Mouse (Mus musculus) layer of hippocampus, adult 18-20 months (tissue): Measurements from ENCODE around the gene Naxe. TPM values are rescaled to one million over a fixed set of nuclear protein-coding genes. Genes with fewer than 3 reads are reported as not detected.
A peak's percentile ranks its signal among the peaks of the same experiment; 100 is the strongest.

Experiments
- DNase-seq, 2 experiments: peaks; one replicate each; pipeline ENCODE4 v3.0.0; 2022; ENCODE audit warnings: low spot score in 2 of 2
- total RNA-seq, 2 experiments: library from RNA; stranded (reverse); gene quantifications; 2 replicates each; pipeline ENCODE4 v1.2.3; 2021

Gene Naxe
- total RNA-seq, 2 experiments from 2014 or later: 81.9 to 82.9 TPM

DNA sequence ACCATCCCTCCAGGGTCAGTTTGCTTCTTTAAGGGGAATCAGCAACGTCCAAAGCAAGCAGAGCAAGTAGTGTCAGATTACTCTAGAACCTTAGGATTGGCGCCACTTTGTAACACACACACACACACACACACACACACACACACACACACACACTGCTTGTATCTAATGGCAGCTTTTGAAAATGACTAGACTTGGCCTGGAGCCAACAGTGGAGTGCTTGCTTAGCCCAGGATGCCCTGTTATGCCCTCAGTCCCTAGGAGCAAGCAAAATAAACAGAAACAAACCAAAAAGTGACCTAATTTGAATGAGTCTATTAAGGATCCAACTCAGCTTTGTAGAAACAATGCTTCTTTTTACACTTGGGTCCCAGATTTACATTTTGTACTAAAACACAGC lies 10.1 kb upstream of the Naxe start:
- no peak for DNase-seq

DNA sequence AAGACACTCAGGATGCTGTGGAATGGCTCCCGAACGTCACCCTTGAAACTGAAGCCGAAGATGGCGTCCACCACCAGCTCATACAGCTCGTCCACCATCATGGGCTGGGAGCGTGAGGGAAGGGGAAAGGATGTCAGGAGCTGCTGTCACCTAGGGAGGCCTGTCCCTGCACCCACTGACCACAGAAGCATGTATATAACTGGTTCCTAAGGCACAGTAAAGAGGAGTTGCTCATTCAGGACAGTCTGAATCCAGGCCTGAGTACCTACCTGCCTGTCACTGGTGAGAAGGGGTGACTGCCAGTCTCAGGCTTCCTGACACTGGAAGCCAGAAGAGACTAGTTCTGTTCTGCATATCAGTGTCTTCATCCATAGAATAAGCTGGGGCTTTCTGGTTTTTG lies 1.3 kb downstream of the Naxe start:
- DNase-seq: no peak

DNA sequence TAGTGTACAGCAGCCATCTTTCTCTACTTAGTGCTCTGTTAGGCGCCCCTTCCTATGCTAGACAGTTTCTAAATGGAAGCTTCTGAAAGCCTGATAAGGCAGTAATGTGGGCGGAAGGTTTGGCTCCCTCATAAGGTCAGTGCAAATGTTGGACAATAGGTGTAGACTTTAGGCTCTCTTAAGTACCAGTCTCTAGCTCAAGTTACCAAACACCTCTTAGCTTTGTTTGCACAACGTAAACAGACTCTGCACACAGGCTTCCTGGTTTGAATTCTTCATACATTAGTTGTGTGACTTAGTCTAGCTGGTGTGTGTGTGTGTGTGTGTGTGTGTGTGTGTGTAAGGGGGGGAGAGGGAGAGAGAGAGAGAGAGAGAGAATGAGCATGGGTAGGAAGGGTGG lies 8.8 kb downstream of the Naxe start:
- DNase-seq: no peak

DNA sequence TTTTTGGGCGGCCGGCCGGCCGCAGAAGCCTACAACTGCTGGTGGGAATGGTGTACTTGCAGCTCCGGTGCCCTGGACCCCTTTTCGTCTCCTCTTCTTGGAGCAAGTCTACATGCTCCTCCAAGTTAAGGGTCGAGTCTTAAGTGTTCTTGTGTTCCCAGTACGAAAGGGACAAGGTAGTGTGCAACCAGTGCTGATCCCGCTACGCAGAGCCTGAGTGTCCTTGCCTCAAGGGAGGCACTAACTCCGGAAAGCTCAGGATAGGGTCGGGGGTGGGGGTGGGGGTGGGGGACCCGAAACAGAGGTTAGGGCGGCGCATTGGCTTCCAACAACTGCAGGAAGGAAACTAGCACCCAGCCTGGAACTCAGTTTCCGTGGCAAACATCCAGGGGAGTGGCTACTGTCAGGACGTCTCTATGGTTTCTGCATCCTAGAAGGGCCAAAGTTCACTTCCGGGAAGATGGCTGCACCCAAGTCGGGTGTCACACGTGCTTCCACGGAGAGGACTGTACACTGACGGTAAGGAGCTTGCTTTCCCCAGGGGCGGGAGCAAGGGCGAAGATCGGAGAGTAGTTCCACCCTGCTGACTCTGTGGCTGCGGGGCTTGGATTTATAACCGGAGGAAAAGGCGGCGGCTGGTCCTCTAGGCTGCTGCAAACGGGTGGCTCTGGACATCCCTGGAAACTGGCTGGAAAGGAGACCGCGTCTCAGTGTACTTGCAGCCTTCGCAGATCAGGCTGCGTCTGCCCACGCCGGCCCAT lies 15.5 kb downstream of the Naxe start, which contains the start of gene Gpatch4:
Gpatch4 (plus strand) TSS at position 448 of the 761 bp plus-strand sequence.
- peak; percentile 74 to 96 for DNase-seq

DNA sequence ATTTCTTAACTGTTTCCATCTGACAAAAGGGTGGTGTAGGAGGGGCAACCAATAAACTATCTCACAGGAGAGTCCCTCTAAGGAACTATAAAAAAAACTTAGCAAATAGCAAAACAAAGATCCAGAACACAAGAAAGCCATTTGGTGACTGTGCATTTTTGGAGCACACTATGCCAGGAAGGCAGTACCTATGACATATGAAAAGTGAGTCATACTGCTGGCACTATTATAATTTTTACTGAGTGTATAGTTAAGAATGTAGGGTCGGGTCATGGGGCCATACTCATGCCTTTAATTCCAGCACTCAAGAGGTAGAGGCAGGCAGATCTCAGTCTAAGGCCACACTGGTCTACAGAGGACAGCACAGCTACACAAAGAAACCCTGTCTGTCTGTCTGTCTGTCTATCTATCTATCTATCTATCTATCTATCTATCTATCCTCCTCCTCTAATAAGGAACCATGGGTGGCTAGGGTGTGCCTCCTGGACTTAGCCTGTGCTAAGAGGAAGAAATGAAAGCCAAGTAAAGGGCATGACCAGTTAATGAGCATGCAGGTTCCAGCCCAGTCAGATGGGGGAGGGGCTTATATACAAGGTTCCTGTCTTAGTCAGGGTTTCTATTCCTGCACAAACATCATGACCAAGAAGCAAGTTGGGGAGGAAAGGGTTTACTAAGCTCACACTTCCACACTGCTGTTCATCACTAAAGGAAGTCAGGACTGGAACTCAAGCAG lies 22.6 kb downstream of the Naxe start:
- no peak for DNase-seq

DNA sequence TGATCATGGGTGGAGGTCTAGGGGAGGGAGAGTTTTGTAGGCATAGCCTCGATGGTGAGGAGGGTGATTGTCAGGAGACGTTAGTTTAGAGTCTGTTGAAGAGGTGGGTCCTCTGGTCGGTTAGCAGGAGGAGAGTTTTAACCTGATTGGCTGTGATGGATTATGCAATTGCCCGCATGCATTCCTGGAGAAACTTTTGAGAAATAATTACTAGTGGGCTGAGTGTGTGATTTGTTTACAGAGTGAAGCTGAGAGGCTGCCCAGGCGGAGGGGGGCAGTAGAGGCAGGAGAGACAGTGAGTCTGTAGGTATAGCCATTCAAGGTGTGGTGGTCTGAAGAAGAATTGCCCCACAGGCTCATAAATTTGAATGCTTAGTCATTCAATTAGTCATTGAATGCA lies 24.8 kb downstream of the Naxe start:
- DNase-seq: no peak

DNA sequence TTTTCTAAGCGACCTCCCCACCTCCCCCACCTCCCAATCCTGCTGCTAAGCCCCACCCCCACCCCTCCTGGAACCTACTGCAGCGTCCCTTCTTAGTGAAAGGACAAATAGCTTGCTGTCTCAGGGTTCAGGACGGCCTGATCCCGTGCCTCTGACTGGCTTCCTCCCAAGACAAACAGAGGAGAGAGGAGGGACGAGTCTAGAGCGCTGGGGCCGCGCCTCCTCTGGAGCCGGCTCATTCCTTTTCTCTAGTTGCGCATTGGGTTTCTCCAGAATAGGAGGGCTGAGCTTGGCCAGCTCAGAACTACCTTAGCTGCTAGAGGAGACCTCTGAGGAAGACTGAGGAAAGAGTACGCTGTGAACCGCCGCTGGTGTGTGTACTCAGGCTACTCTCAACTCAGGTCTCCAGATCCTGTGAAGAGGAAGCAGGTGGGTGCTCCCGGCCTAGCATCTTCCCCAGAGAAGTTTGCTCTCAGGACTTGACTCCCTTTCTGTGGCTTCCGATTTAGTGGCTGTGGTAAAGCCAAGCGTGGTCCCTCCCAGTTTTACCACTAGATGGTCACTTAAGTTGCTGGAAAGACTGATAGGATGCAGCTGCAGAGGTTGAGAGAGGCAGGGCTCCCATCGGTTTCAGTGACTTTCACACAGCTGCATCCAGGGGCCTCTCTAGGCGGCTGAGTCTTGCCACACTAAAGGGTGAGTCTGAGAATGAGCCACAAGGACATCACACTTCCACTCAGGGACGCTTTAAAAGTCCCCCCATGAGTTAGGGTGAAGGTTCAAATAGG lies 27.5 kb downstream of the Naxe start:
- DNase-seq: peak; percentile 22 to 78

DNA sequence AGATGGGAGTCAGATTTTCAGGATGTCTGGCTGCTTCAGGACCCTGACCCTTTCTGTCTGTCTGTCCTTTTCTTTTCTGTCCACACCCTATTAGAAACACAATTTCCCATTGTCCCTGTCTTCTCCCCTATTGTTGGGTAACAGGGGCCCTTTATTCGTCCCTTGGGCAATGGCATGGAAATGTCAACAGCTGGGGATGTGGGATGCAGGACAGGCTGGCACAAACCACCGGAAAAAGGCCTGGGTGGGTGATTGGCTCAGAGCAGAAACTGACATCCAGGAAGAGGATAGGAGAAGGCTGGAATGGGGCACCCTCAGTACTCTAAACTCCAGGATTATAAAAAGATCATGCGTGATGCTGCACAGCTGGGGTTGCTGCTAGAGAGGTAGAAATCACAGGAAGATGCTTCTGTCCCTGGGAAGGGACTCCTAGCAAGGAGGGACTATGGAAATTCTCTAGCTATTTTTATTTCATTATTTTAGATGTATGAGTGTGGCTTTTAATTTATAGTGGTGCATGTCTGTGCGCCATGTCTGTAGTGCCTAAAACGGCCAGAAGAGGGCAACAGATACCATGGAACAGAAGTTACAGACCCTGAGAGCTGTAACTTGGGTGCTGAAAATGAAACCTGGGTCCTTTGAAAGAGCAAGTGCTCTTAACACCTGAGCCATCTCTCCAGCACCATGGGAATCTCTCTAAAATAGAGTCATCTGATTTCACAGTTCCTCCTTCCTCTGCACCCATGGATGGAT lies 30.7 kb downstream of the Naxe start, which contains the start of gene Hapln2:
Hapln2 (minus strand) TSS at position 150 of the 753 bp plus-strand sequence.
- peak in 1 of 2 experiments; percentile 33 for DNase-seq

DNA sequence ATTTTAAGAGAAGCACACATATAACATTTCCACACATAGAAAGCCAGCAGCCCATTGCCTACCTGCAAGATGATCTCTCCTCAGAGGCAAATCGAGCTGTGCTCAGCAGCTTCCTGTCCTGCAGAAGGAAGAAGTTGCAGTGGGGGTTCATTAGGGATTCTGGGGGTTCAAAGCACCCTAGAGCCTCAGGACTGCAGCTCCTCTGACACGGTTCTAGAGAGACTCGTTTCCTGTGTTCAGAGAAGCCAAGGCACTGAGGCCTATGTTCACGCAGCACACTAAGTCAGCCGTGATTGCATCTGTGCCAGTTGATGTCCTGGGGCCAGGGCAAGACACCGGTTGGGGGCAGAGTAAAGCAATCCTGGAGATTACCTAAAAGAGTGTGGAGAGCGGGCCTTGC lies 31.5 kb downstream of the Naxe start:
- no peak for DNase-seq

DNA sequence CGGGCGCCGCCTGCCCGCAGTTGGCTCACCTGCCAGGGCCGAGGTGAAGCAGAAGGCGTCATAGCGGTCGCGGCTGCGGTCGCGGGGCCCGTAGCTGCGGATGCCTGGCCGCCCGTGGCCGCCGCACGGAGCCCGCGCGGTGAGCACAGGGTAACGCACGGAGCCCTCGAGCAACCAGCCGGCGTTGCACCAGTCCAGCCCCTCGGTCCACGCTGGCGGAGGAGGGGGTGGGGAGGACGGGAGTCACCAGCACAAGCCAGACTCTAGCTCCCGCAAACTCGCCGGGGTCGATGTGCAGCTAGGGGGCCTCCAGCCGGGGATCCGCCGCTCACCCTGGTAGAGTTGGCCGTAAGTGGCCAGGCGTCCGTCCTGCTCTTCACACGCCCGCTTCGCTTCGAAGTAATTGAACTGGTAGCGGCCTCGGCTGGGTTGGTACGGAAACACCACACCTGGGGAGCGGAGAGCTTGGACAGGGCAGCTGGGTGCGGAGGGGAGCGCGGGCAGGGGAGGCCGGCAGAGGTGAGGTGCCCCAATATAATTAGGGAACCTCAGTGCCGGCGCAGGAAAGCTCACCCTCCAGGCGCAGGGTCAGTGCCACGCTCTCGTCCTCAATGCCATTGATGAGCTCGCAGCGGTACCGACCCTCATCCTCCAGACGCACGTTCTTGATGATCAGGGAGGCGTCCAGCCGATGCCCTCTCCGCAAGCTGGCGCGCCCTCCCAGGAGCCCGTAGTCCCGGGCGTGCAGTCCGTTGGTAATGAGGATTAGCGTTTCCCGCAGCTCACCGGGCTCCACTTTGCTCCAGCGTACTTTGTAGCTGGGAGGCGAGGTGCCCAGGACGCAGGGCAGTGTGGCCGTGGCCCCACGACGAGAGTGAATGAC lies 34.9 kb downstream of the Naxe start:
- no peak for DNase-seq

DNA sequence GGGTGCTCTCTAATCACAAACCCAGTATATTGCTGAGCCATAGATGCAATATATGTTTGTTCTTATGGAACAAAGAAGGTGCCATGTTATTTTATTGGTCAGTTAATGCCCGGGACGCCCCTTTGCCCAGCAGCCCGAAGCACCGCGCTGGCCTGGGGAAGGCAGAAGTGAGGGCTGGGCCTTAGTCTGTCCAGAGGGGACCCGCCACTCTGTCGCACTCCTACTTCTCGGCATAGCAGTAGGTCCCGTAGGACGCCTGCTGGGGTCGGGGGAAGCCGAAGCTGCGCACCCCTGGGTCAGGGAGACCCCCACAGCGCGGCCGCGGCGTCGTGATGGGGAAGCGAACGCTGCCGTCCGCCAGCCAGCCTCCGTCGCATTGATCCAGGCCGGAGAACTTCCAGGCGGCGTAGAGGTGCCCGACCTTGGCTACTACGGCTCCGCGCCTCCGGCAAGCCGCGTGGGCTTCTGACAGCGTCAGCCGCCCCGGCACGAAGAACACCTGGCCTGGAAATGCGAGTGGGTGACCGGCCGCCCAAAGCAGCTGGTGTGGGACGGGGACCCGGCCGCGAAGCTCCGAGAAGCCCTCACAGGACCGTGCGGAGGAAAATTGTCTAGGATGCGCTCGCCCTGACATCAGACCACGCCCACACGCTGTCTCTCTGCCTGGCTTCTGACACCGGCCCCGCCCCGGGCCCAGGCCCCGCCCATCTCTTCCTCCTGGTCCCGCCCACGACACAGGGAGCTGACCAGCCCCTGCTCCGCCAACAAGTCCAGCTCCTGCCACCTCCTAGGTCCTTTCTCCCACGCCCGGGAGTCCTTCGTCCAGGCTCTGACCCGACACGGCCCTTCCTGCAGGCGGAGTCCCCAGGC lies 35.7 kb downstream of the Naxe start:
- peak; percentile 70 to 89 for DNase-seq

DNA sequence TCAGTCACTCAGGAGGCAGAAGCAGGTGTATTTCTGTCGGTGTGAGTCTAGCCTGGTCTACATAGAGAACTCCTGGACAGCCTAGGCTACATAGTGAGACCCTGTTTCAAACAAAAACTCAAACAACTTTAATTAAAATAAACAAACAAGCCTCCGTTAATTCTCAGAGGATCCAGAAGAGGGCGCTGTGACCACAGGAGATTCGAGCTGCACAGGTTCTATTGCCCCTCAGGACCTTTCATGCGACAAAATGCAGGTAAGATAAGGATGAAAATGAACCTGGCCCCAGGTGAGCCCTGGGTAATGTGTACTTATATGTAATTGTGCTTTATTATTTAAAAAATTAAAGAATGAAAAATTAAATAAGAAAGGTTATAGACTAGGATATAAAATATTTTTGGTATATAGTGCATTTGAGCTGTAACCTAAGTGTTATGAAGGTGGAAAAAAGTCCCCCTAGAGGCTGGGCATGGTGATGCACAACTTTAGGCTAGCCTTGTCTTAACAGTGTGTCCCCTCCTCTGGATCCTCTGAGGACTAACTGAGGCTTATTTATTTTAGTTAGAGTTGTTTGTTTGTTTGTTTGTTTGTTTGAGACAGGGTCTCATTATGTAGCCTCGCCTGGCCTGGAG lies 47.5 kb downstream of the Naxe start:
- DNase-seq: no peak

Other genes starting within 250 kb of the Naxe start
- gene Pear1, start 234.2 kb downstream of the Naxe start, total RNA-seq: 10 to 100 TPM in 1 of 2 experiments, 1 to 10 TPM in 1; 7.1 to 11.6 TPM
- gene Sh2d2a, start 211.7 kb downstream of the Naxe start, total RNA-seq: not detected
- gene Prcc, start 172.9 kb downstream of the Naxe start, total RNA-seq: 10 to 100 TPM; 56.0 to 61.0 TPM
- gene Hdgf, start 152.2 kb downstream of the Naxe start, total RNA-seq: 100 to 1,000 TPM; 144 to 153 TPM
- 10 to 100 TPM; 52.3 to 55.2 TPM for gene Mrpl24, start 139.0 kb downstream of the Naxe start, total RNA-seq
- 10 to 100 TPM; 13.9 to 15.1 TPM for gene Isg20l2, start 128.2 kb downstream of the Naxe start, total RNA-seq
- 10 to 100 TPM; 22.3 to 22.8 TPM for gene Rrnad1, start 127.8 kb downstream of the Naxe start, total RNA-seq
- gene Crabp2, start 109.8 kb downstream of the Naxe start, total RNA-seq: 1 to 10 TPM; 1.4 to 2.6 TPM
- gene Nes, start 87.4 kb downstream of the Naxe start, total RNA-seq: 1 to 10 TPM; 3.6 to 4.7 TPM
- gene Bcan, start 58.3 kb downstream of the Naxe start, total RNA-seq: 100 to 1,000 TPM; 281 to 298 TPM
- gene Hapln2, start 30.9 kb downstream of the Naxe start, total RNA-seq: 10 to 100 TPM; 33.0 to 33.4 TPM
- 10 to 100 TPM; 16.3 to 16.5 TPM for gene Gpatch4, start 15.4 kb downstream of the Naxe start, total RNA-seq
- not detected for gene Ttc24, start 19.8 kb upstream of the Naxe start, total RNA-seq
- gene Iqgap3, start 23.5 kb upstream of the Naxe start, total RNA-seq: under 1 TPM; 0.13 to 0.22 TPM
- gene Mef2d, start 83.9 kb upstream of the Naxe start, total RNA-seq: 100 to 1,000 TPM; 194 to 205 TPM
- gene Rhbg, start 196.2 kb upstream of the Naxe start, total RNA-seq: not detected
- gene Gm38392, start 228.7 kb upstream of the Naxe start, total RNA-seq: under 1 TPM; 0.52 to 0.71 TPM
- gene Tsacc, start 238.5 kb upstream of the Naxe start, total RNA-seq: 1 to 10 TPM; 2.7 to 3.9 TPM
- gene Cct3, start 238.6 kb upstream of the Naxe start, total RNA-seq: 100 to 1,000 TPM; 186 to 189 TPM